Mouse (Mus musculus): Measurements from ENCODE around the gene Dst. TPM values are rescaled to one million over a fixed set of nuclear protein-coding genes. Genes with fewer than 3 reads are reported as not detected.

Gene Dst
- polyA plus RNA-seq, 1 experiment from 2014 or later: 35.2 TPM

DNA sequence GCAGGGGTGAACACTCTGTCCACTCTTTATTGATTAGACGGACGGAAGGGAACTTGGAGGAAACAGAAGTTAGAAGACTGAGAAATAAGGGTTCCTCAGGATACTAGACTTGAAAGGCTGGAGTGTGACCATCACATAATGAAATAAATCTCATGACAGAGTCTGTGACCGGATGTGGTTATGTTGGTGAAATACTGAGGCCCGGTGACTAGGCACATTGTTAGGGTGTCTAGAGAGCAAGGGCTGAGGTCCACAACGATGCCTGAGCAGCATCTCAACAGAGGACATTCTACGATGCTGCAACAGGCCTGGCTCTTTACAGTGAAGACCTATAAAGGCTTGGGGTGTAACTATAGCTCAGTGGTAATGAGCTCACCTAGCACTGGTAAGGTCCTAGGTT lies 9.7 kb upstream of the Dst start:
- H3K9me3 ChIP-seq: no peaks in the 10 kb centered on the region
- no peak overlapping the region for H3K9ac ChIP-seq (replicated peaks)
- no peaks in the 10 kb centered on the region for H3K36me3 ChIP-seq
- H3K4me3 ChIP-seq: no peak overlapping the region
- H3K4me1 ChIP-seq: peaks cover 7% of the 10 kb centered on the region; the same call in 1 of the 2 replicates
- ATAC-seq (replicated peaks): no peak
- 96% methylated on average over 6 of the region's 6 CpGs for WGBS
- H3K4me2 ChIP-seq (replicated peaks): no peak overlapping the region
- no peaks in the 10 kb centered on the region for H3K27me3 ChIP-seq
- H3K27ac ChIP-seq (replicated peaks): no peak overlapping the region

DNA sequence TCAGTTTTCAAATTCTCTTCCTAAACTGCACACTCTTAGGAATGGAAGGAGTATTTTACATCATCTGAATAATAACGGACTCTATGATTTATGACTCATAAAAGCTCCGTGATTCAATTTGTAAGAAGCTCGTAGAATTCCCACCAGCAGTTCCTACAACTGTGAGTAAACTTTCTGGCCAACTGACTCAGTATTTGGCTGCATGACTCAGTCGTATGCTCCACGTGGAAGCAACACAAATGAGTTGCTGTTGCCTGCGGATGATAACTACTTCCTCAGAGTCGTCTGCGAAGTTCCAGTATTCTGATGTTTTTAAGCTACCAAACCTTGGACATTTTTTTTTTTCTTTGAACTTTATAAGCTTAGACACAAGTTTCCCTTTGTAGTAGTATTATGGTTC lies 7.8 kb upstream of the Dst start:
- no peak overlapping the region for H3K27ac ChIP-seq (replicated peaks)
- ATAC-seq (replicated peaks): no peak
- 85% methylated on average over 8 of the region's 8 CpGs for WGBS
- H3K4me3 ChIP-seq: no peak overlapping the region
- H3K27me3 ChIP-seq: no peaks in the 10 kb centered on the region
- H3K9ac ChIP-seq (replicated peaks): no peak overlapping the region
- H3K9me3 ChIP-seq: no peaks in the 10 kb centered on the region
- no peak overlapping the region for H3K4me2 ChIP-seq (replicated peaks)
- H3K4me1 ChIP-seq: peaks cover 7% of the 10 kb centered on the region; the same call in 1 of the 2 replicates
- no peaks in the 10 kb centered on the region for H3K36me3 ChIP-seq

DNA sequence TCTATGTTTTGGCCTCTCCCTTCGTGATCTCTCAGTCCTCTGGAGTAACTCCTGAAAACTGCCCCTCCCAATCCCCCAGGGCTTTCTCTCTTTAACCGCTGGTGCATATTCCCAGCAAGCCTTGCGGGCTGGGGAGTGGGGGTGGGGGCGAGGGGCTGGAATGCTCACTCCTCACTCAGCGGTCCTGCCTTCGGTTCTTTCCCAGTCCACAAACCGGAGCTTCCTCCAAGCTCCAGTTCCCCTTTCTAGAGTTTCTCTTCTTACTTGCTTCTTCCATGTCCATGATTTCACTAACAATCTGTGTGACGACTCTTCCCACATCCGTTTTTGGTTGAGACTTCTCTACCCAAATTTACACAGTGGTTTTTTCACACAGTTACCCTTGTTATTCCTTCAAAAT lies 4.4 kb upstream of the Dst start:
- Histone ChIP-seq H3K9ac (replicated peaks) (no peak overlapping the region), H3K36me3 (no peaks in the 10 kb centered on the region), H3K4me1 (peaks cover 14% of the 10 kb centered on the region), H3K4me2 (replicated peaks) (no peak overlapping the region), H3K27ac (replicated peaks) (no peak overlapping the region), H3K27me3 (0 out of 2 replicates have a peak, but pooled peaks cover 2% of the 10 kb centered on the region), H3K4me3 (no peak overlapping the region), H3K9me3 (no peaks in the 10 kb centered on the region)
- no peak for ATAC-seq (replicated peaks)
- WGBS: 40% methylated on average over 9 of the region's 9 CpGs

DNA sequence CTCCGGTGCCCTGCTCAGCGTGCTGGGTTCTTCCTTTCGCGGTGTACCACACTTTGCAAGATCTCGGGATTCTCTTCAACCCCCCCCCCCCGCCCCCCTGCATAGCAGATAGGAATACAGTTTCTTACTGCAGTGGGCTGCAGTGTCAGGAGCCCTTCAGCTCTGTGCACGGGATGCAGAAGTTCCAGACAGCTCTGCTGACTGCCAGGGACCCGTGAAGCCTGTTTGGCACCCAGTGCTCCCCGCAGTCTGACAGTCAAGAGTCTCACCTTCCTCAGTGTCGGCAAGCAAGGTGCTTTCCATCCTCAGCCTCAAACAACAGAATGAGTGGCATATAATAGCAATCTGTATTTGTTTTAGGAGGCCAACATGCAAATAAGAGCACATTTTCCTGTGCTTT lies 1.8 kb upstream of the Dst start:
- no peak overlapping the region for H3K9ac ChIP-seq (replicated peaks)
- H3K9me3 ChIP-seq: no peaks in the 10 kb centered on the region
- 0 out of 2 replicates have a peak, but pooled peaks cover 2% of the 10 kb centered on the region for H3K27me3 ChIP-seq
- 41% methylated on average over 10 of the region's 10 CpGs for WGBS
- no peak for ATAC-seq (replicated peaks)
- H3K27ac ChIP-seq (replicated peaks): no peak overlapping the region; the same call in 1 of the 2 replicates
- no peaks in the 10 kb centered on the region for H3K36me3 ChIP-seq
- peaks cover 33% of the 10 kb centered on the region for H3K4me1 ChIP-seq
- peak overlapping the region; percentile 69 for H3K4me2 ChIP-seq (replicated peaks)
- H3K4me3 ChIP-seq: peak overlapping the region; percentile 82

DNA sequence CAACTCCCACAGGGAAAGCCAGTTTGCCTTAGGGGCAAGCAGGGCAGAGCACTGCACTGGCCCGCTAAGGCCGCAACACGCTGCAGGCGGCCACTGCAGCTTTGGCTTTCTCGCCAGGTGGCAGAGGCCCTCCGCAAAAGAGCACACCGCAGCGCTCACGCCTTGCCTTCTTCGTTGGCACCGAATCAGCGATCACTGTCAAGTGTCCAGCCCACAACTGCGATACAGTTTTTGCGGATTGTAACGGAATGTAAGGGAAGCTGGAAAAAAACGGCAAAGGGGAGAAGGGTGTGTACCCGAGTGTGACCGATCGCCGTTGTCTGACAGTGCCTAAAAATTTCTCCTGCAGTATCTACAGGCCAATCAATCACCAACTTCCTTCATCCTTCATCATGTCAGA lies 1.1 kb upstream of the Dst start:
- Histone ChIP-seq H3K4me2 (replicated peaks) (peak overlapping the region; percentile 69), H3K9ac (replicated peaks) (peak overlapping the region; percentile 71), H3K4me3 (peak overlapping the region; percentile 82), H3K36me3 (no peaks in the 10 kb centered on the region), H3K27me3 (0 out of 2 replicates have a peak, but pooled peaks cover 2% of the 10 kb centered on the region), H3K27ac (replicated peaks) (peak overlapping the region; percentile 85), H3K9me3 (no peaks in the 10 kb centered on the region), H3K4me1 (peaks cover 33% of the 10 kb centered on the region)
- ATAC-seq (replicated peaks): peak; percentile 33
- WGBS: 2% methylated on average over 20 of the region's 20 CpGs

DNA sequence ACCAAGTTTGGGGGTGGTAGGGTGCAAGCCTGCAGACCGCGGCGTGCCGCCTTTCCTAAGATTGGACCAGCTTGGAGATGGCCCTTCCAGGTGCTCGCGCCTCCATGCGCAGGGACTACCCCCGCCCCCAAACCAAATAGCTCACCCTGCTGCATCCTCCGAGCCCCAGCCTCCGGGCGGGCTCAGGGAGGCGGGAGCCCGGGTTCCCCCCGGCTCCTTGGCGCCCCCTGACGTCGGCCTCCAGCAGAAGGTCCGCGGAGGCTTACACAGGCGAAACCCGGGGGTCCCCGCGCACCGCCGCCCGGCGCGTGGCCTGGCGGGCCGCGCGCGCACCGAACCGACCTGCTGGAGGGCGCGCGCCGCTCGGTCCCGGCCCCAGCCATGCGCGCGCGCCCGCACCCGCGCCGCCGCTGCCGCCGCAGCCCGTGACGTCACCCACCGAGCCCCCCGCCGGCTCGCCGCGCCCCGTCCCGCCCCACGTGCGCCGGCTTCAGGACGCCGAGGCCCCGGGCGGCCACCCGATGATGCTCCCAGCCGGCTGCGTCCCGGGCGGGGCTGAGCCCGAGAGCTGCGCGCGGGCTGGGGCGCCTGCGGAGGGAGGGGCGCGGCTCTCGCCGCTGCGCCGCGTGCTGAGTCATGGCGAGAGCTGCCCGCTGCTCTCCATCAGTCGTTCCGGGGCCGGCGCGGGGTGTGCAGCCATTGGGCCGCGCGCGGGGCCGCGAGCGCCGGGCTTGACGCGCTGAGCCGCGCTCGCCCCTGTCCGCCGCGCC lies 419 bp upstream of the Dst start, which contains the start of gene Bend6:
Bend6 (minus strand) TSS at position 396 of the 770 bp plus-strand sequence.
- peak; percentile 87 for ATAC-seq (replicated peaks)
- WGBS: under 1% methylated on average over 70 of the region's 110 CpGs
- Histone ChIP-seq H3K27ac (replicated peaks) (peak within 1 kb of the TSS; percentile 85), H3K27me3 (0 out of 2 replicates have a peak, but pooled peaks cover 2% of the 10 kb centered on the region), H3K4me1 (peaks cover 33% of the 10 kb centered on the region), H3K4me3 (peak within 1 kb of the TSS; percentile 82), H3K4me2 (replicated peaks) (peak within 1 kb of the TSS; percentile 69), H3K9ac (replicated peaks) (peak within 1 kb of the TSS; percentile 71), H3K36me3 (no peaks in the 10 kb centered on the region), H3K9me3 (no peaks in the 10 kb centered on the region)

DNA sequence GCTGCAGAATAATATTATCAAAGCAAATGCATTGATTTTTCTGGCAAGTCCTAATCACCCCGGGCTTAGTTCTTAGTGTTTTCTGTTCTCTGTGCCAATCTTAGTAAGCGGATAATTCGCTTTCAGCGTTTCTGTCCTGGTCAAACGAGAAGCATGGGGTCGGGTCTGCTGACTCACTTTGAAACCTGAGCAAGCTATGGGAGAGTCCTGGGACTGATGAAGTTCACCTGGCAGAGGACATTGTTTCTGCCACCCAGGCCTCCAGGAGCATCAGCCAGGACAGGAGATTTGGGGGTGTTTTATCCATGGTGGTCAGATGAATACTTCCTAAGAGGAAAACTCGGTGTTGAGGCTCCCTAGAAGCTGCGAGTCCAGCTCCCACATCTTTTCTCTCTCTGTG lies 3.6 kb downstream of the Dst start:
- no peak overlapping the region for H3K4me3 ChIP-seq
- no peak for ATAC-seq (replicated peaks)
- H3K9me3 ChIP-seq: no peaks in the 10 kb centered on the region
- peaks cover 30% of the 10 kb centered on the region for H3K4me1 ChIP-seq
- H3K36me3 ChIP-seq: peaks cover 6% of the 10 kb centered on the region; the same call in 1 of the 2 replicates
- H3K9ac ChIP-seq (replicated peaks): no peak overlapping the region
- no peaks in the 10 kb centered on the region for H3K27me3 ChIP-seq
- H3K4me2 ChIP-seq (replicated peaks): no peak overlapping the region
- no peak overlapping the region for H3K27ac ChIP-seq (replicated peaks)
- 72% methylated on average over 8 of the region's 8 CpGs for WGBS

DNA sequence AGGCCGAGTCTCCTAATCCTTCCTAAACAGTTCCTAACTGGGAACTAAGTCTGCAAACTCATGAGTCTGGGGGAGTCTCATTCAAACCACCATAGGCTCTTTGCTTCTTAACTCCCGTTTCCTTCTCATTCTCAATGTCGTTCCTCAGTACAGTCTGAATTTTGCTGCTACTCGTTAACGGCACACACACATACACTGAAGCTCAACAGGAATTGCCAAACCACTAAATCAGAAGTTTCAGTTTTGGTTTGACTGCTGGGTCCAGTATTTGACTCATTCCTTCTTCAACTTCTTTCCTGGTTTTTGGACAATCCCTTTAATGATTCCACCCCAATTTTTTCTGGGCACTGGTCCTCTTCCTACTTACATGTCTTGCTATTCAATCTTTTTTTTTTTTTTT lies 8.5 kb downstream of the Dst start:
- Histone ChIP-seq H3K27me3 (no peaks in the 10 kb centered on the region), H3K9me3 (no peaks in the 10 kb centered on the region), H3K27ac (replicated peaks) (no peak overlapping the region), H3K4me2 (replicated peaks) (no peak overlapping the region), H3K4me3 (no peak overlapping the region), H3K4me1 (no peaks in the 10 kb centered on the region), H3K9ac (replicated peaks) (no peak overlapping the region), H3K36me3 (peaks cover 6% of the 10 kb centered on the region; the same call in 1 of the 2 replicates)
- no peak for ATAC-seq (replicated peaks)
- WGBS: 93% methylated on average over 5 of the region's 5 CpGs

DNA sequence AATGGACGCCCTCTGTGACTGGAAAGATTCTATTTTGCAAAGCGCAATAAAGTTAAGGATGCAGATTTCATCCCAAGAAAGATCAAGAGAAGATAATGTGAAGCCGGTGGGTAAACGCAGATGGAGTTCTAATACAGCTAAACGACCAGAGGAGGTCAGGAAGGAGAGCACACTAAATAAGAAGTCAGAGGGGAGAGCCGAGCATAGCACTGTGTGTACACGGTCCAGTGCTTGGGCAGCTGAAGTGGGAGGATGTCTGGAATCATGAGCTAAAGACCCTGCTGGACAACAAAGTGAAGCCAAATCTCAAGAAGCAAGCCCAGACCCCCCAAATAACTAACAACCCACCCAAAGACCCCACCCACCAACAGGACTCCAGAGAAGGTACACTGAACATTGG lies 14.9 kb downstream of the Dst start:
- 86% methylated on average over 7 of the region's 7 CpGs for WGBS
- Histone ChIP-seq H3K27ac (replicated peaks) (no peak overlapping the region), H3K9ac (replicated peaks) (no peak overlapping the region), H3K27me3 (no peaks in the 10 kb centered on the region), H3K4me1 (no peaks in the 10 kb centered on the region), H3K36me3 (no peaks in the 10 kb centered on the region), H3K4me3 (no peak overlapping the region), H3K4me2 (replicated peaks) (no peak overlapping the region), H3K9me3 (no peaks in the 10 kb centered on the region)
- ATAC-seq (replicated peaks): no peak

DNA sequence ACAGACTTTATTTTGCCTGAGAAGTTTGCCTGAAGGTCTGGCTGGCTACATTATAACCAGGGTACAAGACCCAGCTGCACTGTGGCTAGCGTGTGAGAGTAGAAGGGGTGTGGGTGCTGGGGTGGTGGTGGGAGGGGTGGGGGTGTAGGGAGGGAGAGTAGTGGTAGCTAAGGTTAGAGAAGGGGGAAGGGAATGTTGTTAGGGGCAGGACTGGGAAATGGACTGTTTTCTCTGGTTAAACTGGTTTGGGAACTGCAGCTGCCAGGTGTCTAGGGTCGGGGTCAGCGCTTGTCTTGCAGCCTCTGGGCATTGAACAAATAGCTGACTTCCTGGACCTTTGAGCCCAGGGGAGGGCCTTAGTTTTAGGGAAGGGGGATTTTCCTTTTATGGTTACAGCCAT lies 17.3 kb downstream of the Dst start:
- Histone ChIP-seq H3K27me3 (no peaks in the 10 kb centered on the region), H3K4me3 (no peak overlapping the region)
- whole genome bisulfite sequencing: 93% methylated on average over 3 of the region's 3 CpGs

DNA sequence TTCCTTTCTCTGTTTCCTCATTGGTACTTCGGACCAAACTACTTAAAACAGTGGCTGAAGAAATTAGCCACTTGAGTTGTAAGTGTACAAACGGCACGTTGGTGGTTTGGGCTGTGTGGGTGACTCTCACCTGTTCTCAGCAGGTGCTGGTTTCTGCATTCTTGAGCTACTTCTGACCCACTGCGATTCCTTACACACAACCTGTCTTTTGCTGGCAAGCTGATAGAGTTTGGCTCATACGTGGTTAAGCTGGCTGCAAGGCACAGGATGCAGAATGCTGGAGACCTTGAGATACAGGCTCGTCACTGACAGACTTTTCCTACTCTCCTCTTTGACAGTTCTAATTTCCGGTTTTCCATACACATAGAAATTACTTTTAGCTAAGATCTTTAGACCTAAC lies 19.4 kb downstream of the Dst start:
- Histone ChIP-seq H3K9me3 (no peaks in the 10 kb centered on the region), H3K4me3 (no peak overlapping the region), H3K4me2 (replicated peaks) (no peak overlapping the region), H3K36me3 (no peaks in the 10 kb centered on the region), H3K27me3 (no peaks in the 10 kb centered on the region), H3K4me1 (no peaks in the 10 kb centered on the region), H3K9ac (replicated peaks) (no peak overlapping the region), H3K27ac (replicated peaks) (no peak overlapping the region)
- WGBS: 88% methylated on average over 7 of the region's 7 CpGs
- no peak for ATAC-seq (replicated peaks)

More for the DNA sequence above, 17.3 kb downstream of the Dst start:
- Histone ChIP-seq H3K4me2 (replicated peaks) (no peak overlapping the region), H3K4me1 (no peaks in the 10 kb centered on the region), H3K9me3 (no peaks in the 10 kb centered on the region), H3K36me3 (no peaks in the 10 kb centered on the region), H3K27ac (replicated peaks) (no peak overlapping the region), H3K9ac (replicated peaks) (no peak overlapping the region)
- no peak for ATAC-seq (replicated peaks)

DNA sequence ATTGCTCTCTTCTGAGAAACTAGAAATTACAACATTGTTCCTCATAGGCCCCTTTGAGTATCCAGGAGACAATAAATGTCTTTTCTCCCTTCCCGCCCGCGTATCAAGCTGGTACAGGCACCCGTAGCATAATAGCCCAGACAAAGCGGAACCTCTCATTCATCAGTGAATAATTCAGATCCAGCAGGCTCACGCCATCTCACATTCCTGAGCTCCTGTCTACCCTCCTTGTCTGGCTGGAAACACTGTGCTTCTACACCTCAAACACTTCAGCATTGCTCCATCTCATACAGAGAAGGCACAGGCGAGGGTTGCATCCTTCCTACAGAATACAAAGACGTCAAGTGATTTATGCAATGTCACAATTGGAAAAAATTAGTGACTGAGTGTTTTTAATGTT lies 23.8 kb downstream of the Dst start:
- Histone ChIP-seq H3K36me3 (no peaks in the 10 kb centered on the region), H3K9me3 (no peaks in the 10 kb centered on the region), H3K27me3 (no peaks in the 10 kb centered on the region), H3K4me2 (replicated peaks) (no peak overlapping the region), H3K4me1 (peaks cover 5% of the 10 kb centered on the region), H3K9ac (replicated peaks) (no peak overlapping the region), H3K4me3 (no peak overlapping the region), H3K27ac (replicated peaks) (no peak overlapping the region)
- WGBS: 50% methylated on average over 8 of the region's 8 CpGs
- no peak for ATAC-seq (replicated peaks)

DNA sequence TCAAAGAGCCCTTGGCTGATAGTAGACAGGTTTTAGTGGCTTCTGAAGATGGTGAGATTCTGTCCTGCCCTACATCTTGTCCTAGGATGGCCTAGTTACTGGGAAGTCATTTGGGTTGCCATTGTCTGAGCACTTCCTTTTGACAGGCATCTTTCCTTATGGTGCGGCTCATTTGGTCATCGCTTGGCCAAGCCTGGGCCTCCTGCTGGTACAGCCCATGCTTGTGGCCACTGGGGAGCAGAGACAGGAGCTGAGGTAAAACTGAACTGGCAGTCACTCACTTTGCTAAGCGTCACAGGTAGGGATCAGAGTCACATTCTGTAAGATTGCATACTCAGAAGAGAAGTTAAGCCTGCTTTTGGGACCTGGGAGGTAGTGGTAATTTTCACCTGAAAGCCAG lies 24.2 kb downstream of the Dst start:
- Histone ChIP-seq H3K9ac (replicated peaks) (no peak overlapping the region), H3K36me3 (no peaks in the 10 kb centered on the region), H3K9me3 (no peaks in the 10 kb centered on the region), H3K27me3 (no peaks in the 10 kb centered on the region), H3K27ac (replicated peaks) (no peak overlapping the region), H3K4me2 (replicated peaks) (no peak overlapping the region), H3K4me1 (peaks cover 5% of the 10 kb centered on the region), H3K4me3 (no peak overlapping the region)
- no peak for ATAC-seq (replicated peaks)
- WGBS: 88% methylated on average over 3 of the region's 3 CpGs
